Mouse (Mus musculus) heart, postnatal 10 days (tissue): ENCODE data around the gene Pqlc2. TPM values are rescaled to one million over a fixed set of nuclear protein-coding genes. Genes with fewer than 3 reads are reported as not detected.

ENCODE experiments used
- microRNA-seq, 2 experiments: library from miRNA; unstranded; fragments of <30 nt; microRNA quantifications; one replicate each; pipeline ENCODE4 v1.2.0; 2022
- total RNA-seq, 2 experiments: library from RNA; stranded (reverse); gene quantifications; 2 replicates each; pipeline ENCODE4 v1.2.3; 2021

Pqlc2 gene
- total RNA-seq, 2 experiments from 2014 or later, result 5.7 to 6.4 TPM

Small RNAs within 50 kb of the gene (microRNA-seq; reads per million reads assigned to microRNA genes)
- 0 reads per million in 2 experiments for gene Gm24245
- gene Gm25732, result 0 to 0.35 reads per million in 2 experiments

Other genes with a start within 250 kb of the Pqlc2 start
- not detected for gene Htr6, start 235.1 kb downstream of the Pqlc2 start, total RNA-seq
- 10 to 100 TPM; 27.9 to 36.3 TPM for gene Nbl1, start 217.7 kb downstream of the Pqlc2 start, total RNA-seq
- 100 to 1,000 TPM; 714 to 726 TPM for gene Minos1, start 179.6 kb downstream of the Pqlc2 start, total RNA-seq
- 100 to 1,000 TPM; 394 to 406 TPM for gene Capzb, start 117.8 kb downstream of the Pqlc2 start, total RNA-seq
- gene Akr7a5, start within 50 bp of the Pqlc2 start, total RNA-seq, result 10 to 100 TPM; 33.6 to 37.2 TPM
- gene Mrto4, start 41.9 kb upstream of the Pqlc2 start, total RNA-seq, result 10 to 100 TPM; 34.6 to 38.9 TPM
- 10 to 100 TPM; 48.5 to 48.7 TPM for gene Emc1, start 41.9 kb upstream of the Pqlc2 start, total RNA-seq
- gene Ubr4, start 41.9 kb upstream of the Pqlc2 start, total RNA-seq, result 100 to 1,000 TPM; 124 to 125 TPM
- gene Iffo2, start 219.8 kb upstream of the Pqlc2 start, total RNA-seq, result 10 to 100 TPM; 11.5 to 13.0 TPM